Mouse (Mus musculus) spleen, adult 2 months (tissue): ENCODE measurements at regions not wholly inside any gene's neighbourhood (a gene's known extent, or its start where the extent isn't known, plus 50 kb on each side); places are given as distances from the start of the nearest gene placed in this dataset.

Experiments
- DNase-seq, 2 experiments: peaks; one replicate each; pipeline versions ENCODE4 v3.0.0 to v3.0.0-alpha.2; 2012 to 2021; ENCODE audit warnings: low spot score in 2 of 2, low read depth in 1 of 2
- H3K27ac ChIP-seq: fragments of 200-500 bp; 2 replicates; pipeline ENCODE4 v1.5.1; 2012; ENCODE audit warnings: low read length, inconsistent platforms; ENCODE audit not compliant: insufficient read depth
- H3K27me3 ChIP-seq: fragments of 200-500 bp; 2 replicates; pipeline ENCODE4 v1.6.1; 2012; ENCODE audit warnings: mild to moderate bottlenecking, moderate library complexity, low read length, inconsistent platforms; ENCODE audit not compliant: control insufficient read depth, insufficient read depth
- H3K36me3 ChIP-seq: fragments of 200-500 bp; 2 replicates; pipeline ENCODE4 v1.6.1; 2012; ENCODE audit warnings: mild to moderate bottlenecking, low read length, inconsistent platforms; ENCODE audit not compliant: control insufficient read depth, insufficient read depth
- H3K4me1 ChIP-seq: fragments of 200-500 bp; 2 replicates; pipeline ENCODE4 v1.6.1; 2011; ENCODE audit warnings: inconsistent platforms; ENCODE audit not compliant: control insufficient read depth, insufficient read depth, insufficient read length
- H3K4me3 ChIP-seq: fragments of 200-500 bp; 2 replicates; pipeline ENCODE4 v1.5.1; 2011; ENCODE audit warnings: mild to moderate bottlenecking, inconsistent platforms; ENCODE audit not compliant: insufficient read depth, insufficient read length; ENCODE audit errors: extremely low read depth
- CTCF ChIP-seq: fragments of 200-500 bp; IDR thresholded peaks from 2 replicates; pipeline ENCODE4 v1.5.1; 2011; ENCODE audit warnings: mild to moderate bottlenecking, inconsistent platforms; ENCODE audit not compliant: insufficient read depth, insufficient read length, insufficient replicate concordance; ENCODE audit errors: extremely low read depth
- POLR2A ChIP-seq: fragments of 200-500 bp; IDR thresholded peaks from 2 replicates; pipeline ENCODE4 v1.6.1; 2011; ENCODE audit warnings: low read depth, low read length, inconsistent platforms
- WGBS: fragments of 180-500 bp; shearing (Covaris S2); methylation state at CpG from one replicate; pipeline ENCODE4 v1.1.7; 2018; 5-methylcytosine and 5-hydroxymethylcytosine counted together

GRCm38 (mm10) chr12:25188556-25188955, 91.6 kb upstream of the Id2 start:
- Histone ChIP-seq H3K27me3 (no peaks in the 10 kb centered on the region), H3K36me3 (no peaks in the 10 kb centered on the region), H3K4me3 (no peak overlapping the region), H3K27ac (peak overlapping the region; percentile 46), H3K4me1 (peaks cover 24% of the 10 kb centered on the region)
- TF ChIP-seq POLR2A: no peak
- no peak for DNase-seq
- 7% methylated on average over 3 of the region's 3 CpGs for WGBS

GRCm38 (mm10) chr12:25187216-25187615, 90.3 kb upstream of the Id2 start:
- H3K4me1 ChIP-seq: peaks cover 24% of the 10 kb centered on the region
- no peaks in the 10 kb centered on the region for H3K27me3 ChIP-seq
- H3K27ac ChIP-seq: no peak overlapping the region
- TF ChIP-seq POLR2A (no peak), CTCF (no peak)
- no peak for DNase-seq
- no peak overlapping the region for H3K4me3 ChIP-seq
- 27% methylated on average over 3 of the region's 3 CpGs for WGBS
- H3K36me3 ChIP-seq: no peaks in the 10 kb centered on the region

GRCm38 (mm10) chr12:25182680-25183079, 85.7 kb upstream of the Id2 start:
- Histone ChIP-seq H3K4me3 (no peak overlapping the region), H3K4me1 (peaks cover 4% of the 10 kb centered on the region), H3K27me3 (no peaks in the 10 kb centered on the region), H3K36me3 (no peaks in the 10 kb centered on the region), H3K27ac (no peak overlapping the region)
- WGBS: 81% methylated on average over 4 of the region's 4 CpGs
- no peak for TF ChIP-seq POLR2A
- TF ChIP-seq CTCF: no peak
- DNase-seq: no peak

- Histone ChIP-seq H3K27ac (no peak overlapping the region), H3K36me3 (no peaks in the 10 kb centered on the region), H3K4me1 (peaks cover 5% of the 10 kb centered on the region), H3K4me3 (no peak overlapping the region), H3K27me3 (no peaks in the 10 kb centered on the region)
- DNase-seq: no peak
- TF ChIP-seq POLR2A: no peak
- no peak for TF ChIP-seq CTCF
- 94% methylated on average over 8 of the region's 8 CpGs for WGBS
These were observed 84.4 kb upstream of the Id2 start for GRCm38 (mm10) chr12:25181317-25181716.

GRCm38 (mm10) chr12:25180861-25181260, 83.9 kb upstream of the Id2 start:
- no peaks in the 10 kb centered on the region for H3K27me3 ChIP-seq
- no peak for TF ChIP-seq POLR2A
- no peak for TF ChIP-seq CTCF
- WGBS: 87% methylated on average over 1 of the region's 1 CpGs
- peaks cover 5% of the 10 kb centered on the region for H3K4me1 ChIP-seq
- H3K36me3 ChIP-seq: no peaks in the 10 kb centered on the region
- no peak for DNase-seq
- no peak overlapping the region for H3K27ac ChIP-seq
- no peak overlapping the region for H3K4me3 ChIP-seq

- WGBS: 85% methylated on average over 3 of the region's 3 CpGs
- no peak overlapping the region for H3K27ac ChIP-seq
- H3K4me3 ChIP-seq: no peak overlapping the region
- H3K4me1 ChIP-seq: peaks cover 5% of the 10 kb centered on the region
- no peak for DNase-seq
- no peaks in the 10 kb centered on the region for H3K27me3 ChIP-seq
- H3K36me3 ChIP-seq: no peaks in the 10 kb centered on the region
- TF ChIP-seq CTCF: no peak
- TF ChIP-seq POLR2A: no peak
These were observed 83.3 kb upstream of the Id2 start for GRCm38 (mm10) chr12:25180289-25180688.

GRCm38 (mm10) chr12:25178491-25179115, 81.7 kb upstream of the Id2 start:
- TF ChIP-seq POLR2A: no peak
- TF ChIP-seq CTCF: no peak
- Histone ChIP-seq H3K4me3 (no peak overlapping the region), H3K4me1 (peaks cover 8% of the 10 kb centered on the region), H3K36me3 (no peaks in the 10 kb centered on the region), H3K27me3 (no peaks in the 10 kb centered on the region), H3K27ac (no peak overlapping the region)
- 52% methylated on average over 5 of the region's 5 CpGs for WGBS
- no peak for DNase-seq
